Mouse (Mus musculus) adrenal gland, postnatal 14 days (tissue): ENCODE data around the gene Fancm. TPM values are rescaled to one million over a fixed set of nuclear protein-coding genes. Genes with fewer than 3 reads are reported as not detected.
A peak's percentile ranks its signal among the peaks of the same experiment; 100 is the strongest.
"Not testable (repeated sequence)": the region's sequence is repeated elsewhere in the genome, so short reads cannot be mapped to it uniquely, and the experiment has no call there.

Experiments
- DNase-seq: peaks from one replicate; pipeline ENCODE4 v3.0.0; 2021; ENCODE audit warnings: mixed read lengths
- total RNA-seq: library from RNA; stranded (reverse); gene quantifications from 2 replicates; pipeline ENCODE4 v1.2.3, GENCODE M21; 2021

The Fancm gene
- total RNA-seq, 1 experiment from 2014 or later: 13.4 TPM

- no peak for DNase-seq
Observed at GRCm38 (mm10) chr12:65119451-65119850, 44.0 kb downstream of the Fancm start.

DNA sequence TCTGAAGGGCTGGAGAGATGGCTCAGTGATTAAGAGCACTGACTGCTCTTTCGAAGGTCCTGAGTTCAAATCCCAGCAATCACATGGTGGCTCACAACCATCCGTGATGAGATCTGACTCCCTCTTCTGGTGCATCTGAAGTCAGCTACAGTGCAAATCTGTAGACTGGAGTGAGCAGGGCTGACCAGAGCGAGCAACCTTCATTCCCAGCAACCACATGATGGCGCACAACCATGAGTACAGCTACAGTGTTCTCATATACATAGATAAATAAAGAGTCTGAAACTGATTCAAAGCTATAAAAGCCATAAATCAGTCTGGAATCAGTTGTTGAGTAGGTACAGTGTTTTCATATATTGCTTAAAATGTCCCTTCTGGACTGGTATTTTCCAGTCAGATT is 60.7 kb downstream of the Fancm start:
- DNase-seq: not testable (repeated sequence)

DNA sequence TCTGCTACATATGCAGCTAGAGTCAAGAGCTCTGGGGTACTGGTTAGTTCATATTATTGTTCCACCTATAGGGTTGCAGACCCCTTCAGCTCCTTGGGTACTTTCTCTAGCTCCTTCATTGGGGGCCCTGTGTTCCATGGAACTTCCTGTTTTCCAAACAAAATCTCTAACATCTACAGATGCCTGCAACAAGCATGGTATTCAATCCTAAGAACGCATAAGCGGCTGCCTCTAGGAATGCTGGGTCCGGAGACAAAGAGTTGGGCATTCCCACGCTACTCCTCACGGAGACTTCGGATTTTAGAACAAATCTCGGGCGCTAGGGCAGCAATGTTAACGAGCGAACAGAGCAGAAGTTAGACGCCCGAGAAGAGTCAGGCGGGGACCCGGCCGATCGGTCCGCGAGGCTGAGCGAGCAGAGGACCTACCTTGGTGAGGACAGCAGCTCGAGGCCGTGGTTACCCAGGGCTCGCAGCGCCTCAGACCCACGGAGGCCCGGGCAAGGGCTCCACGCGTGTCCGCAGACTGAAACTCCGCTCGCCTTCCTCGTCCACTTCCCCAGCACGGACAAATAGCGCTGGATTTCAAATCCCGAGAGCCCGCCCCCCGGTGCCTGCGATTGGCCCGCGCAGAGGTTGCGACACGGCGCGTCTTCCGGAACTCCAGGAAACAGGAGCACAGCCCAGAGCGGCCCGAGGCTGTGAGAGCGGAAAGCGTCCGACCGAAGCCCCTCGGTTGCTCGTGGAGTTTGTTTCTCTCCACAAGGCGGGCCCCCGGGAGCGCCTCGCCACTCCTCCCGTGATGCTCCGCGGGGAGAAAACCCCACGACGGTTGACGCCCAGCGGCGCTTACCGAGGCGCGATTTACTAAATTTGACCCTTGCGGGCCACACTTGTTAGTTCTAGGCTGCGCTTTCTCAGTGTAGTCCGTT is 96.9 kb downstream of the Fancm start, which contains the start of gene Mis18bp1:
Mis18bp1 (minus strand) TSS at position 584 of the 931 bp plus-strand sequence.
- DNase-seq: peak; percentile 97

- peak; percentile 71 for DNase-seq
Observed at GRCm38 (mm10) chr12:65172959-65173358, 97.6 kb downstream of the Fancm start.

GRCm38 (mm10) chr12:65173736-65174135 is 98.3 kb downstream of the Fancm start:
- no peak for DNase-seq

Other genes starting within 250 kb of the Fancm start
- gene Gm527, start 157.7 kb upstream of the Fancm start, total RNA-seq: 5.1 and 6.5 TPM in 2 replicates
- 13.1 and 14.2 TPM in 2 replicates for gene Klhl28, start 110.1 kb upstream of the Fancm start, total RNA-seq
- 33.4 and 34.1 TPM in 2 replicates for gene Togaram1, start 109.8 kb upstream of the Fancm start, total RNA-seq
- 33.0 and 40.5 TPM in 2 replicates for gene Prpf39, start 39.3 kb upstream of the Fancm start, total RNA-seq
- gene Fkbp3, start 1.6 kb upstream of the Fancm start, total RNA-seq: 107 and 111 TPM in 2 replicates
- gene Mis18bp1, start 97.0 kb downstream of the Fancm start, total RNA-seq: 4.6 and 6.4 TPM in 2 replicates
- not detected in 2 replicates for gene Wdr20rt, start 149.9 kb downstream of the Fancm start, total RNA-seq